Mouse (Mus musculus) megakaryocyte, embryonic 14.5 days (primary cell): ENCODE measurements around the gene Hoxc9.

Experiments
- FLI1 ChIP-seq: IDR thresholded peaks from 2 replicates; pipeline ENCODE4 v1.6.1; 2012; ENCODE audit warnings: low read length, inconsistent platforms, mixed read lengths
- GATA1 ChIP-seq: IDR thresholded peaks from 3 replicates; pipeline ENCODE4 v1.6.1; 2012; ENCODE audit warnings: mixed read lengths, low read length, inconsistent platforms, borderline replicate concordance

DNA sequence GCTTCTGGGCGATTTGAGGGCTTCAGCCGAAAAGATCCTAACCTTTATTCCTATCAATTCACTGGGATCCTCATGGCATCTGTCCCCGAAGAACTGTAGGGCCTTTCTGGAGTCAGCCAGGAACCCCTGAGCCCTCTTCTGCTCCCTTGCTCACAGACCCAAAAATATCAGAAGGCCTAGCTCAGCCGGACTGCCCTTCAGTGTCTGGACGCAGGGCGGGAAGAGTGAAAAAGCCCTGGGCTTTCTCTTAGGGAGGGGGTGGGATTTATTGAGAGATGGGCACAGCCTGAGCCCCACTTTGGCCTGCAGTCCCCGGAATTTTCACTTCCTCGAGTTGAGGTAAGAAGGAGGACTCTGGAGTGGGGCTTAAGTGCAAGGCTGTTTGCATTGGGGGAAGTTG is 13.0 kb upstream of the Hoxc9 start:
- no peak for TF ChIP-seq GATA1
- no peak for TF ChIP-seq FLI1
